Mouse (Mus musculus) embryonic facial prominence, embryonic 10.5 days (tissue): ENCODE data around the gene Smco4. TPM values are rescaled to one million over a fixed set of nuclear protein-coding genes. Genes with fewer than 3 reads are reported as not detected.
A peak's percentile ranks its signal among the peaks of the same experiment; 100 is the strongest.

Experiments
- DNase-seq: peaks from one replicate; pipeline ENCODE4 v3.0.0-alpha.2; 2017; ENCODE audit warnings: low spot score
- H3K27ac ChIP-seq: fragments of 300-500 bp; sonication (generic); replicated peaks from 2 replicates; pipeline ENCODE4 v1.5.1; 2016; ENCODE audit warnings: mild to moderate bottlenecking
- H3K27me3 ChIP-seq: fragments of 300-500 bp; sonication (generic); replicated peaks from 2 replicates; pipeline ENCODE4 v1.6.1; 2016; ENCODE audit warnings: low read depth, mild to moderate bottlenecking; ENCODE audit not compliant: poor library complexity, severe bottlenecking
- H3K36me3 ChIP-seq: fragments of 300-500 bp; sonication (generic); replicated peaks from 2 replicates; pipeline ENCODE4 v1.6.1; 2016; ENCODE audit warnings: mild to moderate bottlenecking, moderate library complexity
- H3K4me1 ChIP-seq: fragments of 300-500 bp; sonication (generic); 2 replicates; pipeline ENCODE4 v1.6.1; 2016
- H3K4me3 ChIP-seq: fragments of 300-500 bp; sonication (generic); 2 replicates; pipeline ENCODE4 v1.5.1; 2016; ENCODE audit warnings: mild to moderate bottlenecking, moderate library complexity
- H3K9me3 ChIP-seq: fragments of 300-500 bp; sonication (generic); 2 replicates; pipeline ENCODE4 v1.6.1; 2016; ENCODE audit warnings: mild to moderate bottlenecking
- whole genome bisulfite sequencing: fragments of 180-500 bp; shearing (Covaris S2); methylation state at CpG from one replicate; pipeline ENCODE4 v1.1.7; 2016; 5-methylcytosine and 5-hydroxymethylcytosine counted together
- polyA plus RNA-seq: library from polyadenylated mRNA; unstranded; fragments of >200 nt; fragmentation: Nextera tagmentation; extraction: Ambion mirVana; gene quantifications from 2 replicates; pipeline ENCODE4 v1.2.1, GENCODE M21; 2016

The Smco4 gene
- polyA plus RNA-seq = 2.5 and 2.6 TPM in 2 replicates

GRCm38 (mm10) chr9:15493235-15493924 lies at the start of gene Smco4:
TSS of gene Smco4 (plus strand) at chr9:15493432.
- WGBS = 3% methylated on average over 101 of the region's 101 CpGs
- DNase-seq = peak; percentile 83
- Histone ChIP-seq H3K27me3 (peaks cover 15% of the 10 kb centered on the region; the same call in 1 of the 2 replicates), H3K9me3 (no peaks in the 10 kb centered on the region), H3K27ac (peak within 1 kb of the TSS; percentile 95), H3K4me1 (peaks cover 42% of the 10 kb centered on the region), H3K36me3 (no peaks in the 10 kb centered on the region), H3K4me3 (peak within 1 kb of the TSS; percentile 82)

DNA sequence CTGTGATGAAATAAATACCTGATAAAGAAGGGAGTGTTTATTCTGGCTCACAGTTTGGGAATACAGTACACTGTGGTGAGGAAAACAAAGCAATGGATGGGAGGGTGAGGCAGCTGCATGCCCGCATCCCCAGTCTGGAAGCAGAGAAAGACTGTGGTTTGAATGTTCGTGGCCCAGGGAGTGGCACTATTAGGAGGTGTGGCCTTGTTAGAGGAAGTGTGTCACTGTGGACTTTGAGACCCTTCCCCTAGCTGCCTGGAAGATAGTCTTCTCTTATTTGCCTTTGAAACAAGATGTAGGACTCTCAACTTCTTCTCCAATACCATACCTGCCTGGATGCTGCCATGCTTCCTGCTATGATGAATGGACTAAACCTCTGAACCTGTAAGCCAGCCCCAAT lies 45.8 kb upstream of the Smco4 start:
- Histone ChIP-seq H3K27me3 (no peaks in the 10 kb centered on the region), H3K9me3 (no peaks in the 10 kb centered on the region), H3K36me3 (no peaks in the 10 kb centered on the region), H3K4me3 (no peak overlapping the region), H3K27ac (no peak overlapping the region), H3K4me1 (peaks cover 5% of the 10 kb centered on the region; the same call in 1 of the 2 replicates)
- WGBS = 85% methylated on average over 2 of the region's 2 CpGs
- no peak for DNase-seq

DNA sequence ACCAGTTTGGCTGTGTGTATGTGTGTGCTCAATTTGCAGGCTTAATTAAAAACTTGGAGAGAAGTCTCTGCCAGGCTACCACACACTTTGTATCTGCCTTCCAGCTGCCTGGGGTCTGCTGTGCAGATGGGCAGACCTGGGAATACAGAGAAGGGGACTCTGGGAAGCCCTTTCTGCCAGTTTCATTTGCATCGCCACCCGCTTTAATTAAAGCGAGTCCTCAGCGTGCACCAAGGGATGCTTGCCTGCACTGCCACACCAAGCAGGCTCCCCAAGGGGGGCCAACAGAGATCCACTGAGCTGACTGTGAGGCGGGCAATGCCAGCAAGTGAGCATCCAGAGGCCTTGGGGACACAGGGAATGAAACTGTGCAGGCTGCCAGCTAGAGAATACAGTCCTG lies 42.3 kb upstream of the Smco4 start:
- H3K36me3 ChIP-seq = no peaks in the 10 kb centered on the region
- DNase-seq = no peak
- H3K4me3 ChIP-seq = no peak overlapping the region
- H3K27me3 ChIP-seq = no peaks in the 10 kb centered on the region
- WGBS = 45% methylated on average over 5 of the region's 5 CpGs
- no peaks in the 10 kb centered on the region for H3K9me3 ChIP-seq
- no peak overlapping the region for H3K27ac ChIP-seq
- peaks cover 5% of the 10 kb centered on the region; the same call in 1 of the 2 replicates for H3K4me1 ChIP-seq

DNA sequence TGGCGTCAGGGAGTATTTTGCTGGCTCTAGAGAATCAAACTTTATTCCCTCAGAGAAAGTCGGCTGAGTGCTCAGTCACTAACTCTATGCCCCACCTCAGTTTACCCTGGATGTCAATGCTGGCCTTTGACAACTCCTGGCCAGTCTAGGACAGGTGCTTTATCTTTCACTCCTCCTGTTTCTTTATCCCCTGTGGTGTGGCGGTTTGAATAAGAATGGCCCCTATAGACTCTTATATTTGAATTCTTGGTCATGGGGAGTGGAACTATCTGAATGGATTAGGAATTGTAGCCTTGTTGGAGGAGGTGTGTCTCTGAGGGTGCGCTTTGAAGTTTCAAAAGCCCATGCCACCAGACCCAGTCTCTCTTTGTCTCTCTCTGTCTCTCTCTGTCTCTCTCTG lies 21.0 kb upstream of the Smco4 start:
- WGBS = 65% methylated on average over 4 of the region's 4 CpGs

GRCm38 (mm10) chr9:15473206-15473605 lies 20.0 kb upstream of the Smco4 start:
- Histone ChIP-seq H3K27ac (no peak overlapping the region), H3K27me3 (no peaks in the 10 kb centered on the region), H3K4me3 (no peak overlapping the region), H3K9me3 (no peaks in the 10 kb centered on the region), H3K4me1 (no peaks in the 10 kb centered on the region), H3K36me3 (no peaks in the 10 kb centered on the region)
- WGBS = 97% methylated on average over 1 of the region's 1 CpGs
- DNase-seq = peak; percentile 2

More for the DNA sequence above, 21.0 kb upstream of the Smco4 start:
- no peak overlapping the region for H3K27ac ChIP-seq
- peak; percentile 3 for DNase-seq
- no peaks in the 10 kb centered on the region for H3K4me1 ChIP-seq
- no peak overlapping the region for H3K4me3 ChIP-seq
- H3K27me3 ChIP-seq = no peaks in the 10 kb centered on the region
- H3K9me3 ChIP-seq = no peaks in the 10 kb centered on the region
- no peaks in the 10 kb centered on the region for H3K36me3 ChIP-seq

GRCm38 (mm10) chr9:15477556-15477955 lies 15.7 kb upstream of the Smco4 start:
- 90% methylated on average over 10 of the region's 10 CpGs for WGBS
- Histone ChIP-seq H3K9me3 (no peaks in the 10 kb centered on the region), H3K27me3 (no peaks in the 10 kb centered on the region), H3K27ac (no peak overlapping the region), H3K36me3 (no peaks in the 10 kb centered on the region), H3K4me1 (no peaks in the 10 kb centered on the region), H3K4me3 (no peak overlapping the region)
- peak; percentile 5 for DNase-seq

DNA sequence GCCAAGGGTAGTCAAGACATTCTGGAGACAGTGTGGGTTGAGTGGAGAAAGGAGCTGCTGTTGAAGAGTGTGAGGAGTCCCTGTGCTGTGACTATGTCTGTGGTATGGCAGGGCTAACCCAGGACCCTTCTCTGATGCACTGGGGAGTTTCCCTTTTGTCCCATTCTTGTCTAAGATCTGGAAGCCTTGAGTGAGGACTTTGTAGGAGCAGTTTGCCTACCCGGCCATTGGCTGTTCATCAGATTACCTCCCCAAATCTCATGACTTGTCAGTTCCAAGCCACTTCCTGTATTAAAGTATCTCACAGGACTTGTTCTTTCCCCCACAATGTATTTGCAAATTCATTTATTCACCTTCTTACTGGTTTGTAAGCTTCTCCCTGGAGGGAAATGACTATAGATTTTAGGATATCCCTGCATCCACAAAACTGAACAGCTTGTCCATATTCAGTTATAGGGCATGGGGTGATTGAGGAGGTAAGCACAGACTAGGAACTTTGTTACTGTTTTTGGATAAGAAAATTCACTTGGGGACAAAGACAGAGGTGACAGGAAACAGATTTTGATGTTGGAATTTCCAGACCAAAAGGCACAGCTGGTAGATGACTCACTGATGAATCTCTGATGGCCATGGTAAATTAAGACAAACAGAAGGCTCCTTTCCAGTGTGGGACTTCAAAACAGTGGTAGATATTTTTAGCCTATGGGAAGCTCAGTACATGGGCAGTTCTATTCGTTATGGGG lies 5.4 kb upstream of the Smco4 start:
- Histone ChIP-seq H3K27me3 (peaks cover 14% of the 10 kb centered on the region; the same call in 1 of the 2 replicates), H3K36me3 (no peaks in the 10 kb centered on the region), H3K4me1 (peaks cover under 1% of the 10 kb centered on the region; the same call in 1 of the 2 replicates), H3K4me3 (no peak overlapping the region), H3K9me3 (no peaks in the 10 kb centered on the region), H3K27ac (no peak overlapping the region)
- no peak for DNase-seq
- WGBS = 67% methylated on average over 2 of the region's 2 CpGs

GRCm38 (mm10) chr9:15489293-15489692 lies 3.9 kb upstream of the Smco4 start:
- no peaks in the 10 kb centered on the region for H3K9me3 ChIP-seq
- peaks cover 8% of the 10 kb centered on the region for H3K4me1 ChIP-seq
- no peak for DNase-seq
- no peak overlapping the region for H3K27ac ChIP-seq
- H3K27me3 ChIP-seq = peaks cover 15% of the 10 kb centered on the region; the same call in 1 of the 2 replicates
- no peak overlapping the region for H3K4me3 ChIP-seq
- no peaks in the 10 kb centered on the region for H3K36me3 ChIP-seq

GRCm38 (mm10) chr9:15490331-15491100 lies 2.7 kb upstream of the Smco4 start:
- peaks cover 18% of the 10 kb centered on the region for H3K4me1 ChIP-seq
- 85% methylated on average over 8 of the region's 8 CpGs for WGBS
- H3K27ac ChIP-seq = no peak overlapping the region
- DNase-seq = no peak
- H3K36me3 ChIP-seq = no peaks in the 10 kb centered on the region
- peaks cover 15% of the 10 kb centered on the region; the same call in 1 of the 2 replicates for H3K27me3 ChIP-seq
- no peaks in the 10 kb centered on the region for H3K9me3 ChIP-seq
- H3K4me3 ChIP-seq = no peak overlapping the region

- H3K4me1 ChIP-seq = peaks cover 29% of the 10 kb centered on the region
- no peaks in the 10 kb centered on the region for H3K9me3 ChIP-seq
- H3K36me3 ChIP-seq = no peaks in the 10 kb centered on the region
- DNase-seq = no peak
- H3K4me3 ChIP-seq = no peak overlapping the region
- 82% methylated on average over 4 of the region's 4 CpGs for WGBS
- no peak overlapping the region for H3K27ac ChIP-seq
- H3K27me3 ChIP-seq = peaks cover 15% of the 10 kb centered on the region; the same call in 1 of the 2 replicates
Measured at GRCm38 (mm10) chr9:15491686-15492085, 1.5 kb upstream of the Smco4 start.

- Histone ChIP-seq H3K27me3 (peaks cover 15% of the 10 kb centered on the region; the same call in 1 of the 2 replicates), H3K4me1 (peaks cover 35% of the 10 kb centered on the region), H3K9me3 (no peaks in the 10 kb centered on the region), H3K4me3 (no peak overlapping the region), H3K36me3 (no peaks in the 10 kb centered on the region), H3K27ac (no peak overlapping the region)
- 87% methylated on average over 9 of the region's 9 CpGs for WGBS
- DNase-seq = no peak
Measured at GRCm38 (mm10) chr9:15492401-15492800, 831 bp upstream of the Smco4 start.

GRCm38 (mm10) chr9:15493925-15494558 lies 810 bp downstream of the Smco4 start:
- H3K27ac ChIP-seq = peak overlapping the region; percentile 95
- WGBS = 3% methylated on average over 37 of the region's 37 CpGs
- peak; percentile 82 for DNase-seq

More at GRCm38 (mm10) chr9:15493925-15494558, 810 bp downstream of the Smco4 start:
- peak overlapping the region; percentile 82 for H3K4me3 ChIP-seq
- no peaks in the 10 kb centered on the region for H3K9me3 ChIP-seq
- peaks cover 15% of the 10 kb centered on the region; the same call in 1 of the 2 replicates for H3K27me3 ChIP-seq
- H3K4me1 ChIP-seq = peaks cover 42% of the 10 kb centered on the region
- no peaks in the 10 kb centered on the region for H3K36me3 ChIP-seq
